Mouse (Mus musculus) retina, embryonic 14.5 days (tissue): ENCODE data around the gene Idua.

ENCODE experiments used
- DNase-seq: peaks from one replicate; pipeline ENCODE4 v3.0.0-alpha.2; 2015; ENCODE audit warnings: low spot score

The Idua gene

GRCm38 (mm10) chr5:108689091-108689490, 29.0 kb downstream of the Idua start:
- DNase-seq = peak; percentile 30

GRCm38 (mm10) chr5:108691152-108691551, 31.0 kb downstream of the Idua start:
- no peak for DNase-seq

GRCm38 (mm10) chr5:108692271-108692670, 32.1 kb downstream of the Idua start, which contains the start of gene Fgfrl1:
TSS of gene Fgfrl1 (plus strand) at chr5:108692382.
- DNase-seq = peak; percentile 64

- DNase-seq = peak; percentile 92
These were observed 33.7 kb downstream of the Idua start for GRCm38 (mm10) chr5:108693872-108694288.

GRCm38 (mm10) chr5:108694352-108695261, 34.5 kb downstream of the Idua start:
- peak; percentile 47 for DNase-seq

GRCm38 (mm10) chr5:108695861-108696260, 35.7 kb downstream of the Idua start:
- no peak for DNase-seq

GRCm38 (mm10) chr5:108696542-108696941, 36.4 kb downstream of the Idua start:
- DNase-seq = no peak

- no peak for DNase-seq
These were observed 37.2 kb downstream of the Idua start for GRCm38 (mm10) chr5:108697341-108697753.

GRCm38 (mm10) chr5:108700346-108700745, 40.2 kb downstream of the Idua start:
- DNase-seq = no peak

GRCm38 (mm10) chr5:108701341-108702021, 41.4 kb downstream of the Idua start:
- DNase-seq = no peak

GRCm38 (mm10) chr5:108703754-108704626, 43.9 kb downstream of the Idua start:
- no peak for DNase-seq

GRCm38 (mm10) chr5:108707758-108708157, 47.6 kb downstream of the Idua start:
- DNase-seq = no peak

- DNase-seq = no peak
These were observed 48.3 kb downstream of the Idua start for GRCm38 (mm10) chr5:108708419-108708818.

GRCm38 (mm10) chr5:108708981-108709731, 49.0 kb downstream of the Idua start:
- no peak for DNase-seq

- DNase-seq = no peak
These were observed 51.8 kb downstream of the Idua start for GRCm38 (mm10) chr5:108711968-108712367.

GRCm38 (mm10) chr5:108713096-108713495, 53.0 kb downstream of the Idua start:
- DNase-seq = no peak

GRCm38 (mm10) chr5:108713691-108714090, 53.6 kb downstream of the Idua start:
- DNase-seq = no peak

GRCm38 (mm10) chr5:108714149-108714548, 54.0 kb downstream of the Idua start:
- DNase-seq = no peak

GRCm38 (mm10) chr5:108715974-108716373, 55.8 kb downstream of the Idua start:
- DNase-seq = no peak

- no peak for DNase-seq
These were observed 57.9 kb downstream of the Idua start for GRCm38 (mm10) chr5:108718051-108718450.

GRCm38 (mm10) chr5:108719761-108720160, 59.6 kb downstream of the Idua start:
- DNase-seq = no peak
